Mouse (Mus musculus) thymus, adult 2 months (tissue): ENCODE measurements at regions not wholly inside any gene's neighbourhood (a gene's known extent, or its start where the extent isn't known, plus 50 kb on each side); places are given as distances from the start of the nearest gene placed in this dataset.

Experiments
- DNase-seq: peaks from one replicate; pipeline ENCODE4 v3.0.0; 2021
- H3K27ac ChIP-seq: fragments of 200-500 bp; 2 replicates; pipeline ENCODE4 v1.5.1; 2012; ENCODE audit warnings: low read length, control low read depth; ENCODE audit not compliant: control insufficient read depth, insufficient read depth
- H3K27me3 ChIP-seq: fragments of 200-500 bp; 2 replicates; pipeline ENCODE4 v1.6.1; 2012; ENCODE audit warnings: mild to moderate bottlenecking, low read length, moderate library complexity, mixed read lengths; ENCODE audit not compliant: control insufficient read depth, insufficient read depth
- H3K36me3 ChIP-seq: fragments of 200-500 bp; 2 replicates; pipeline ENCODE4 v1.6.1; 2012; ENCODE audit warnings: mild to moderate bottlenecking, low read length, moderate library complexity; ENCODE audit not compliant: control insufficient read depth, insufficient read depth
- H3K4me1 ChIP-seq: fragments of 200-500 bp; replicated peaks from 2 replicates; pipeline ENCODE4 v1.6.1; 2012; ENCODE audit warnings: low read length; ENCODE audit not compliant: control insufficient read depth, insufficient read depth
- H3K4me3 ChIP-seq: fragments of 200-500 bp; 2 replicates; pipeline ENCODE4 v1.5.1; 2012; ENCODE audit warnings: mild to moderate bottlenecking, low read length, control low read depth, moderate library complexity; ENCODE audit not compliant: control insufficient read depth, insufficient read depth
- CTCF ChIP-seq: fragments of 200-500 bp; IDR thresholded peaks from 2 replicates; pipeline ENCODE4 v1.5.1; 2012; ENCODE audit warnings: mild to moderate bottlenecking, control low read depth, low read length, moderate library complexity, borderline replicate concordance; ENCODE audit not compliant: control insufficient read depth, poor library complexity, insufficient read depth; ENCODE audit errors: extremely low read depth
- POLR2A ChIP-seq: fragments of 200-500 bp; IDR thresholded peaks from 2 replicates; pipeline ENCODE4 v1.6.1; 2012; ENCODE audit warnings: mild to moderate bottlenecking, low read length, control low read depth, moderate library complexity; ENCODE audit not compliant: control insufficient read depth, poor library complexity, insufficient read depth; ENCODE audit errors: extremely low read depth
- WGBS: fragments of 180-500 bp; shearing (Covaris S2); methylation state at CpG from one replicate; pipeline ENCODE4 v1.1.7; 2018; 5-methylcytosine and 5-hydroxymethylcytosine counted together

DNA sequence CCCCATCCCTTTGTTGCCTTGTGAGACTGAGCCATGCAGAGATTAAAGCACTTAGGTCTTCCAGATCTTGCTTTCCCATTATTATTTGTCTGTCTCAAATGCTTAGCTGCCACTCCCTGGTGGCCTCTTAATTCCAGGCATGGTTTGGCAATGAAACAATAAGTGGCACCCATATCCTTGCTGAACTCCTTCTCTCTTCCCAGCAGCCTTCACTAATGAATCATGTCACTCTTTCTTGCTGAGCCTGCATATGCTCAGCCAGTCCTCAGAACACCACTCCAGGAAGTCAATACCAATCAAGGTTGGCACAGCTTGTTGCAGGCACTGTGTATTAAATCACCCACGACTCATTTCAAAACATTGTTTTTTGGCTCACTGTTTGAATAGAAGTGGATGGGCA is 118.6 kb downstream of the Atxn7l3b start:
- H3K4me3 ChIP-seq: no peak overlapping the region
- H3K4me1 ChIP-seq: no peaks in the 10 kb centered on the region
- no peaks in the 10 kb centered on the region for H3K27me3 ChIP-seq
- WGBS: 57% methylated on average over 1 of the region's 1 CpGs
- DNase-seq: no peak
- no peak for TF ChIP-seq CTCF
- TF ChIP-seq POLR2A: no peak
- H3K27ac ChIP-seq: no peak overlapping the region
- no peaks in the 10 kb centered on the region for H3K36me3 ChIP-seq

DNA sequence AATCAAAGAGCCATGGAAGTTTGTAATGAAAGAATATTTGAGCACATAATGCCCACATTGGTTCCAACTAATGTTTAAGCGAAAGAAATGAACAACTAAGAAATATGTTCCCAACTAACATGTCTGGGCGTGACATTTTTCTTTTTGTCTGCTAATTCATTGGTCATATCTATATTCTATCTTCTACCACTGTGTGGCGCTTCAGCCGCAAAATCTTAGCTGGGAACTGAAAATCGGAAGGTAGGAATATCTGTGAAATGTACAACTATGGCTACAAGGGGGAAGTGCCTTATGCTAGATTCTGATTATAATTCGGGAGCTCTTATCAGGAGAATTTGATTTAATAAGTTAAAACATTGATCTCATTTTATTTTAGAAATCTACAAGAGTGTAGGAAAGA is 125.2 kb downstream of the Atxn7l3b start:
- no peaks in the 10 kb centered on the region for H3K36me3 ChIP-seq
- H3K27me3 ChIP-seq: no peaks in the 10 kb centered on the region
- TF ChIP-seq POLR2A (no peak), CTCF (no peak)
- WGBS: 49% methylated on average over 6 of the region's 6 CpGs
- H3K4me1 ChIP-seq: no peaks in the 10 kb centered on the region
- no peak overlapping the region for H3K27ac ChIP-seq
- H3K4me3 ChIP-seq: no peak overlapping the region
- DNase-seq: no peak

DNA sequence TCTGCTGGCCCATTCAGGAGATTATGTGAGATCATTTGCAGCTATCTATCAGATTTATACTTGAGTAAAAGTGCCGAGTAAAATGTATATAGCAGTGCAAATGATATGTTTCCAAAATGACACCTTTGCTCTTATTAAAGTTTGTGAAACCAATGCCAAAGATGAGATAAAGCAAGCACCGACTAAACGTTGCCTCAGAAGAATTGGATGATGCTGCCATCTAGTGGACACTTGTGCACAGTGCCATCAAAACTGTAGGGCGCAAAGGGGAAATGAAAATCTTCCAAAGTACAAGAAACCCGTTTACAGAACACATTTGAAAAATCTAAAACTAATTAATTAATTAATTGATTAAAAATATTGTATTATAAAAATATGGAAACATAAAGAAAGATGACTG is 127.2 kb downstream of the Atxn7l3b start:
- peak; percentile 5 for DNase-seq
- no peaks in the 10 kb centered on the region for H3K36me3 ChIP-seq
- no peak overlapping the region for H3K4me3 ChIP-seq
- H3K4me1 ChIP-seq: no peaks in the 10 kb centered on the region
- 5% methylated on average over 5 of the region's 5 CpGs for WGBS
- TF ChIP-seq POLR2A (no peak), CTCF (no peak)
- no peak overlapping the region for H3K27ac ChIP-seq
- no peaks in the 10 kb centered on the region for H3K27me3 ChIP-seq

DNA sequence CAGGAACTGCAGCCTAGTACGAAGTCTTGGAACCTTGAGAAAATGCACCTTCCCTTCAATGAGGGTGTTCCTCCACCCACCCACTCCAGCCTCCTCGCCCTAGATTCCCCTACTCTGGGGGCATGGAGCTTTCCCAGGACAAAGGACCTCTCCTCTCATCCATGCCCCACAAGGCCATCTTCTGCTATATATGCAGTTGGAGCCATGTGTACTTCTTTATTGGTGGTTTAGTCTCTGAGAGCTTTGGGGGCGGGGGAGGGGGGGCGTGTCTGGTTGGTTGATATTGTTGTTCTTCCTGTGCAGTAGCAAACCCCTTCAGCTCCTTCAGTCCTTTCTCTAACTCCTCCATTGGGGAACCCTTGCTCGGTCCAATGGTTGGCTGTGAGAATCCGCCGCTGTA is 130.2 kb downstream of the Atxn7l3b start:
- Histone ChIP-seq H3K27ac (no peak overlapping the region), H3K4me1 (no peaks in the 10 kb centered on the region), H3K4me3 (no peak overlapping the region), H3K36me3 (no peaks in the 10 kb centered on the region), H3K27me3 (no peaks in the 10 kb centered on the region)
- DNase-seq: no peak
- WGBS: 79% methylated on average over 7 of the region's 7 CpGs
- no peak for TF ChIP-seq CTCF
- no peak for TF ChIP-seq POLR2A

DNA sequence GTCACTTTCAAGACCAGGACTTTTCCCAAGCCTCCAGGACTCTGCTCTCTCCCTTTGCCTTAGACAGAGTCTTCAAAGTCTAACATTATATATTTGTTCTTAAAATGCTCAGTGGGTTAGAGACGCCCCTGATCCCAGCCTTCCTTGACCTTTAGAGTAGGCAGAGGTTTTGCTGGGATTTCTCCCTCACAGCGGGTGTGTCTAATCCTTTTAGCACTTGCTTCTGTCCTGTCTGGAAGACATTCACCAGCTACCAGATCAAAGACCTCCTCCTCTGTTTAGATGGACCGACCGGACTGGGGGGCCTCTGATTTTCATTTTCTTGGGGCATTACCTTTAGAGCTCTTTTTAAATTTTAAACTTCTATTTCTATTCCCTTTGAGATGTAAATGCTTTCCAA is 130.7 kb downstream of the Atxn7l3b start:
- H3K4me3 ChIP-seq: no peak overlapping the region
- 53% methylated on average over 4 of the region's 4 CpGs for WGBS
- DNase-seq: no peak

DNA sequence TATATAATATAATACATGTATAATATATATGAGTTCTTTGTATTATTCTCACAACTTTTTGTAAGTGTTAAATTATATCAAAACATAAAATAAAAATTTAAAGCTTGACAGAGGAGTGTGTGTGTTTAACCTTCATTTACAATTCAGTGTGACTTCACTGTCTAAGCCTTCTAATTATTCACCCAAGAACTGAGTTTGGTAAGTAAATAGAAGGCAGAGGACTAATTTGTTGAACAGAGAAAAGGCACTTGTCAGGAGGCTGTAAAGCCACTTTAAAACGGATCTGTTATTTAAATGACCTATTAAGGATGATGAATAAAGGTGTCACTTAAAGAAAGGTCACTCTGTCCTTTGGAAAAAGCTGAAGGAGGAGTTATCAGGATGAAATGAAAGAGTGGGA is 132.9 kb downstream of the Atxn7l3b start:
- no peaks in the 10 kb centered on the region for H3K4me1 ChIP-seq
- WGBS: 39% methylated on average over 1 of the region's 1 CpGs
- H3K4me3 ChIP-seq: no peak overlapping the region
- no peaks in the 10 kb centered on the region for H3K27me3 ChIP-seq
- TF ChIP-seq POLR2A (no peak), CTCF (no peak)
- no peak for DNase-seq
- no peak overlapping the region for H3K27ac ChIP-seq
- H3K36me3 ChIP-seq: no peaks in the 10 kb centered on the region

More for the DNA sequence above, 130.7 kb downstream of the Atxn7l3b start:
- Histone ChIP-seq H3K36me3 (no peaks in the 10 kb centered on the region), H3K27ac (no peak overlapping the region), H3K4me1 (no peaks in the 10 kb centered on the region), H3K27me3 (no peaks in the 10 kb centered on the region)
- no peak for TF ChIP-seq CTCF

DNA sequence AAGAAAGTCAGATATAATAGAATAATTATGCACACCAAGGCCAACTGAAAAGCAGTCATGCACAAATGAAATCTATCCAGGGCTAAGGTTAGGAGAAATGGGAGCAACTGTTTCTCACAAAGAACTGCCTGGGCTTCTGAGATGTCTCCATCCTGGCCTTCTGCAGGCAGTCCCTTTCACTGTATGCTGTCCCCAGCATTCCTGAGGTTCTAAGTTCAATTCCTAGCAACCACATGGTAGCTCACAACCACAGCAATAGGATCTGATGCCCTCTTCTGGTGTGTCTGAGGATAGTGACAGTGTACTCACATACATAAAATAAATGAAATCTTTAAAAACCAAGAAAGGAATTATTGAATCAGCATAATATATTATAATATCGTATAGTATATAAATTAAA is 133.3 kb downstream of the Atxn7l3b start:
- DNase-seq: no peak
- H3K27ac ChIP-seq: no peak overlapping the region
- H3K4me1 ChIP-seq: no peaks in the 10 kb centered on the region
- no peaks in the 10 kb centered on the region for H3K27me3 ChIP-seq
- H3K36me3 ChIP-seq: no peaks in the 10 kb centered on the region
- WGBS: 95% methylated on average over 1 of the region's 1 CpGs
- TF ChIP-seq CTCF: no peak
- no peak for TF ChIP-seq POLR2A
- no peak overlapping the region for H3K4me3 ChIP-seq
